Mouse (Mus musculus) olfactory bulb, adult 2 months (tissue): ENCODE results near the gene Frmpd2. TPM values are rescaled to one million over a fixed set of nuclear protein-coding genes. Genes with fewer than 3 reads are reported as not detected.

Experiments
- H3K27ac ChIP-seq: fragments of 200-500 bp; 2 replicates; pipeline ENCODE4 v1.5.1; 2012; ENCODE audit warnings: low read depth, low read length; ENCODE audit not compliant: insufficient read depth
- H3K4me1 ChIP-seq: fragments of 200-500 bp; 2 replicates; pipeline ENCODE4 v1.6.1; 2012; ENCODE audit warnings: low read length; ENCODE audit not compliant: control insufficient read depth, insufficient read depth
- H3K4me3 ChIP-seq: fragments of 200-500 bp; 2 replicates; pipeline ENCODE4 v1.5.1; 2012; ENCODE audit warnings: mild to moderate bottlenecking, low read depth, low read length, moderate library complexity; ENCODE audit not compliant: insufficient read depth
- CTCF ChIP-seq: fragments of 200-500 bp; IDR thresholded peaks from 2 replicates; pipeline ENCODE4 v1.5.1; 2012; ENCODE audit warnings: low read depth, mild to moderate bottlenecking, low read length, moderate library complexity; ENCODE audit not compliant: insufficient read depth
- POLR2A ChIP-seq: fragments of 200-500 bp; IDR thresholded peaks from 2 replicates; pipeline ENCODE4 v1.6.1; 2012; ENCODE audit warnings: mild to moderate bottlenecking, low read depth, low read length, moderate library complexity; ENCODE audit not compliant: insufficient read depth
- WGBS: fragments of 180-500 bp; shearing (Covaris S2); methylation state at CpG from one replicate; pipeline ENCODE4 v1.1.7; 2018; 5-methylcytosine and 5-hydroxymethylcytosine counted together
- polyA plus RNA-seq: library from polyadenylated mRNA; stranded (reverse); fragments of >200 nt; gene quantifications from 2 replicates; pipeline ENCODE4 v1.2.4, GENCODE M21; 2012; ENCODE audit warnings: low replicate concordance; ENCODE audit not compliant: missing spikeins, insufficient read depth, insufficient read length

Gene Frmpd2
- polyA plus RNA-seq, 1 experiment: not detected

DNA sequence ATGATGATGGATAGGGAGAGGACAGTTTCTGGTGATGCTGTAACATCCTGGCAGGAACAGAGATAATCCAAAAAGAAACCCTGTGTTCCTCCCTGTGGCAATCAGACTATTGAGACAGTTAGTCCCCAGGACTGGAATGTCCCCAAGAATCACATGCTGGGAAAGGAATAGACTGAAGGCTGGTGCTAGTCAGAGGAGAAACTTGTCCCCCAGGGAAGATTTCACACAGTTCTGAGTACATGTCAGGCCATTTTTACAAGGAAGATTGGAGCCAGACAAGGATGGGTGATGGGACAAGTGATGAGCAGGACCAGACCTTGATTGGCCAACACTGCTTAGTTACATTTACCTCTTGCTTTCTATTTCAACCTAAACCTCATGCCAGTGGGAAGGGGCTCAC is 21.2 kb upstream of the Frmpd2 start:
- no peak overlapping the region for H3K27ac ChIP-seq
- H3K4me1 ChIP-seq: no peaks in the 10 kb centered on the region
- TF ChIP-seq CTCF: no peak
- no peak for TF ChIP-seq POLR2A
- H3K4me3 ChIP-seq: no peak overlapping the region

DNA sequence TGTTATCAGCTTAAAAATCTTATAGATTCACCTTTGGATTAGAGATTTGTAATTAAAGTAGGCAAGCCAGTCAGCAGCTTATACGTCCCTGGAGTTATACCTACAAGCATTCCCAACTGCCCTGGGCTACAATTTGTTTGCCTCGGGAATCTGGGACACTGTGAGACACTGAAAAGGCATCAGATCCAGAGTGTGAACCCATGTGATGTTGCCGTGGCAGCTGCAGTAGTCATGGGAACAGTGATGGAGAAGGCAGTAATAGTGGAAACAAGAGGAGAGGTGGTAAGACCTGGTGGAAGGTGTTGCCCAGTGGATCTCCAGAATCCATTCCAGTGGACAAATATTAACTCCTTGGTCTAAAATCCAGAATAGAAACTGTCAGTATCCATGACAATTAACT is 7.8 kb upstream of the Frmpd2 start:
- WGBS: 46% methylated on average over 3 of the region's 3 CpGs
- Histone ChIP-seq H3K4me1 (no peaks in the 10 kb centered on the region), H3K4me3 (no peak overlapping the region), H3K27ac (no peak overlapping the region)
- TF ChIP-seq POLR2A (no peak), CTCF (no peak)

DNA sequence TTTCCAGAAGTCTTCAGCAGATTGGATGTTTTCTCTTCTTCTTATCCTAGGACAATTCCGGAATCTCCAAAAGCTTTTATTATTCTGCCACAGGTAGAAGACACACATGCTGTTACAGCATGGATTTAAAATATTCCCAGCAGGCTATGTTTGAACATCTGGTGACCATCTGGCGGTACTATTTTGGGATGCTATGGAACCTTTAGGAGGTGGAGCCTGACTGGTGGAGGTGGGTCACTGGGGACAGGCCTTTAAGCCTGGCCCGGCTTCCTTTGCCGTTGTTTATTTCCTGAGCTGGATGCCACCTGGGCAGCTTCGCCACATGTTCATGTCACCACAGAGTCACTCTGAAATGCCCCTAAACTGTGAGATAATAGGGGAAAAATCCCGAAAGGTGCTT is 3.7 kb upstream of the Frmpd2 start:
- Histone ChIP-seq H3K4me1 (no peaks in the 10 kb centered on the region), H3K4me3 (no peak overlapping the region), H3K27ac (no peak overlapping the region)
- no peak for TF ChIP-seq POLR2A
- TF ChIP-seq CTCF: no peak
- WGBS: 85% methylated on average over 6 of the region's 6 CpGs

DNA sequence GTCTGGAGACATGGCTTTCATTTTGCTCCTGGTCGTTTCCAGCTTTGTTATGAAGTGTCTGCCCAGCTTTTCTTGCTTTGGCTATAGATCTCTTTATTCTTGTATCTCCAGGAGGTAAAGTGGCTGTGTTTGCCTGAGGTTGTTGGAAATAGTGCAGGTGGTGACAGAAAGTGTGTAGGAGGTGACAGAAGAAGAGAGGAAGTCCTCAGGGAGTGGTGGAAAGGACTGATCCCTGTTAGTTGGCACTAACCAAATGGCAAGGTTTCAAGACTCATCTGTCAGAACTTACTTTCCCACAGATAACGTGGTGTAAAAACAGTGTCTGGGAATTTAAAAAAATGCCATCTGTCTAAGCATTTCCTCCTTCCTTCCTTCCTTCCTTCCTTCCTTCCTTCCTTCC is 3.0 kb downstream of the Frmpd2 start:
- 67% methylated on average over 2 of the region's 2 CpGs for WGBS
- TF ChIP-seq CTCF (no peak), POLR2A (no peak)
- no peaks in the 10 kb centered on the region; the same call in 1 of the 2 replicates for H3K4me1 ChIP-seq
- no peak overlapping the region for H3K4me3 ChIP-seq
- no peak overlapping the region for H3K27ac ChIP-seq

DNA sequence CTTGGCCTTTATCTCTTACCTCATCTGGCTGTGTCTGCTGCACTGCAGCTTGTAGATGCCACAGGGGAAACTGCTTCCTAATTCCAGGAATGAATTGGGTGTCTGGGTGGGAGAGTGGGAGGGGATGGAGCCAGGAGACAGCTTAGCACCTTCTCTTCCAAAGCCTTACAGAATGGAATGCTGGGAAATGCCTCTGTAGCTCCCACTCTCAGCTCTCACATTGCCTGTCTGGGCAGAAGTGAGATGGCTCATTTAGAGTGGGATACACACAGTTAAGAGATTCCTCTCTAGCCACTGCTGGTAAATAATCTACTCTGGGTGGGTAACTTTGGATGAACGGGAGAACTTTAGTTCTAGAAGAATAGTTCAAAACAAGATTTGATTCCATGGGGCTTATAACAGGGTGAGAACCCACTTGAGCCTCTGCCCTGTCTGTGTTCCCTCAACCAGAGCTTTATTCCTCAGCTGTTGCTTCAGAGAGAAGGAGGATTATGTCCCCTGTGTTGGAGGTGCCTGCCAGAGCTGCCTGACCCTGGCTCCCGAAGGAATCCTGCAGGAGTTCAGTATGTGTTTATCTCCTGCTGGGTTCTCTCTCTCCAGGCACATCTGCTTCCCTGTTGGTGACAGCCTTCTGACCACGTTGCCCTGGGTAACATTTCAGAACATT is 4.7 kb downstream of the Frmpd2 start:
- TF ChIP-seq POLR2A: no peak
- TF ChIP-seq CTCF: no peak
- 16% methylated on average over 3 of the region's 3 CpGs for WGBS
- Histone ChIP-seq H3K4me1 (no peaks in the 10 kb centered on the region; the same call in 1 of the 2 replicates), H3K27ac (no peak overlapping the region), H3K4me3 (no peak overlapping the region)

DNA sequence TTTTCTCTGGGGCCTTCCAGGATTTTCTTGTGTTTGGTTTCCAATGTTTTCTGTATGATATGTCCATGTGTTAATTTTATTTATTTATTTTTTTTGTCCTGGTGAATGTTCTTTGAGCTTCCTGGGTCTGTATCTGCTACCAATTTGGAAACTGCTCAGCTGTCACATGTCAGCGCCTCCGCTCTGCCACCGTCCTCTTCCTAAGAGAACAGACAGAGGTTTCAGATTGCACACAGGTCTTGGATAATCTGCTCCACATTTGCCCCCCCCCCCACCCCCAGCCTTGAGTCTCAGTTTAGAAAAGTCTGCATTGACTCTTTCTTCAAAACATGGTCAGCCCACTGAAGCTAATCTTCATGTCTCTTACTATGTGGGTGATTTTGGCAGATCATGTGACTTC is 10.5 kb downstream of the Frmpd2 start:
- no peak overlapping the region for H3K4me3 ChIP-seq
- no peaks in the 10 kb centered on the region for H3K4me1 ChIP-seq
- H3K27ac ChIP-seq: no peak overlapping the region
- TF ChIP-seq CTCF (no peak), POLR2A (no peak)
- 83% methylated on average over 3 of the region's 3 CpGs for WGBS

DNA sequence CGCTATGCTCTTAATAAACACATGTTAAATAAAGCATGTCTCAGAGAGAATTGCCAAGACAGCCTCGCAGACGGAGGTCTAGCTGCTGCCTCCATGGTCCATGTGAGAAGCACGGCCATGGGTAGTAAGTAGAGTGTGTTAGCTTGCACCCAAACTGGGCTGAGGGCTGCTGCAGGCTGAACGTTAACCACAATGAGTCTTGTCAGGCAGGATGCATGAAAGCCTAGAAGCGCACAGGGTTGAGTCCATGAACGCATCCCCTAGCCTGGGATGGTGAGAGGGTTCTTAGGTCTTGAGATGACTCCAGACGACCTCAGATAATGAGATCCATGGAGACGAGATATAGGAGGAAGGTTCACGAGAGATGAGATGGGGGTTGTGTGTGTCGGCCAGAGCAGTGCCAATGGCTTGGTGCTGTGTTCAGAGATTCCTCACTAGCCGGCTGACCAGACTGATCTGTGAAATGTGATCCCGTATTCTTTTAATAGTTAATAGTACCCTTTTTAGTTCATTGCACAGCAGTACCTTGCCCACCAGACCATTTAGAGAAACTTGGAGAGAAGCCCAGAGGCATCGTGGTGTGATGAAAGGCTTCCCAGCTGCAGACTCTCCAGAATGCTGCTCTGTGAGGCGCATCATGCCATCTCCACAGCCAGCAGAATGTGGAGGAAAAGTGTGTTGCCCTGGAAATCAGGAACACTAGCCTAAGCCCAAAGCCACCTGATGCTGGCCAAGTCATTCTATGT is 16.5 kb downstream of the Frmpd2 start:
- 31% methylated on average over 15 of the region's 15 CpGs for WGBS
- TF ChIP-seq CTCF (no peak), POLR2A (no peak)
- no peak overlapping the region for H3K27ac ChIP-seq
- peaks cover 9% of the 10 kb centered on the region for H3K4me1 ChIP-seq
- no peak overlapping the region for H3K4me3 ChIP-seq

DNA sequence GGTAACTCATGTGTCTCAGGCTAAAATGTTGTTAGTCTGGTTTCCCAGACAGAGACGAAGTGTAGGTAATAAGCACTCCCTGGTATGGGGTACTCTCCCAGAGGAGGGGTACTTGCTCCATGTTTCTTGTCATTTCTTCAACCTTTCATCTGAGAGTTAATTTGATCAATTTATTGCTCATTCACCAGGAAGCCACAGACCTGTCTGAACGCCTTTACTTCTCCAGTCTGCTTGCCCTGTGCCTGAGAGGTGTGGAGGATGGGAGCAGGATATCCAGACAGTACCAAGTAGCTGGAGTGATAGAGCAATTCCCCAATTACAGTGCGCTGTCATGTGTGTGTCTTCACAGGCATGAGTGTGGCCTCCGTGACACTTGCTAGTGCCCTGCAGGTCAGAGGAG is 23.7 kb downstream of the Frmpd2 start:
- Histone ChIP-seq H3K4me1 (peaks cover 9% of the 10 kb centered on the region), H3K27ac (no peak overlapping the region), H3K4me3 (no peak overlapping the region)
- WGBS: 87% methylated on average over 4 of the region's 4 CpGs
- TF ChIP-seq CTCF (no peak), POLR2A (no peak)

DNA sequence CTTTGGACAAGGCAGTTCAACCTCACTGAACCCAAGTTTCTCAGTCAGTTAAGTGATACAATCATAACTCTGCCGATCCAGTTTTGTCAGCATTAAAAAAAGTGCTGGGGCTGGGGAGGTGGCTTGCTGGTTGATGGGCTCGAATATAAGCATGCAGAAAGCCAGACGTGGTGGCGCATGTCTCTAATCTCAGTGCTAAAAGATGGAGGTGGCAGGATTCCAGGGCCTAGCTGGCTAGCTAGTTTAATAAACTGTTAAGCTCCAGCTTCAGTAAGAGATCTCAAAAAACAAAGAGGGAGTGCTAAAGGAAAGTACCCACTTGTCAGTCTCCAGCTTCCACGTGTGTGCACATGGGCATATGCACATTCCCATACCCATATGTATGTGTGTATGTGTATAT is 25.9 kb downstream of the Frmpd2 start:
- TF ChIP-seq CTCF (no peak), POLR2A (no peak)
- Histone ChIP-seq H3K27ac (no peak overlapping the region), H3K4me1 (peaks cover 11% of the 10 kb centered on the region), H3K4me3 (no peak overlapping the region)
- 63% methylated on average over 5 of the region's 5 CpGs for WGBS

DNA sequence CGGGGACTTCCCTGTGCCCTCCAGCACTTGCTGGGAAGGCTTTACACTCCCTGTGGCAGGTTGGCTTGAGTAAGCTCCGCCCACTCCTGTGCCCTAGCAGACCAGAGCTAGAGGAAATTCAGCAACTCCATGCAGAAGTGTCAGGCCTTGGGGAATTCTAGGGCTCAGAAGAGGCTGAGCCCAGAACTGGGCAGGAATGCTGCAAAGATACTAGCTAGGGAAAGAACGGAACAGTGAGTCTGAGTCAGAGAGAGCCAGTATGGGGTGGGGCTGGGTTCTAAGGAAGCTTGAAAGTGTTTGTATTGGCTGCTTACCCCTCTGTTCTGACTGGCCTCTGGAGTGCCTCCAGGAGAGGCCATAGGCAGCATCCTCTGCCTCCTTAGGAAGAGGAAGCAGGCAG is 27.4 kb downstream of the Frmpd2 start:
- Histone ChIP-seq H3K4me3 (no peak overlapping the region), H3K27ac (no peak overlapping the region), H3K4me1 (peaks cover 11% of the 10 kb centered on the region)
- 62% methylated on average over 3 of the region's 3 CpGs for WGBS
- TF ChIP-seq CTCF: no peak
- no peak for TF ChIP-seq POLR2A
